Mouse (Mus musculus) heart, adult 18-20 months (tissue): ENCODE data around the gene Atp5d. TPM values are rescaled to one million over a fixed set of nuclear protein-coding genes. Genes with fewer than 3 reads are reported as not detected.

Experiments used
- DNase-seq, 2 experiments: peaks; one replicate each; pipeline ENCODE4 v3.0.0; 2021 to 2022; ENCODE audit warnings: mixed read lengths in 1 of 2
- total RNA-seq, 2 experiments: library from RNA; stranded (reverse); gene quantifications; 2 replicates each; pipeline ENCODE4 v1.2.3; 2021

The Atp5d gene
- total RNA-seq, 2 experiments from 2014 or later = 1,096 to 1,108 TPM

- peak; percentile 80 to 85 for DNase-seq
Observed at GRCm38 (mm10) chr10:80116927-80117691, 21.3 kb upstream of the Atp5d start.

GRCm38 (mm10) chr10:80117736-80118135 is 20.7 kb upstream of the Atp5d start:
- DNase-seq = no peak

GRCm38 (mm10) chr10:80118552-80118951 is 19.9 kb upstream of the Atp5d start:
- DNase-seq = no peak

- DNase-seq = no peak
Observed at GRCm38 (mm10) chr10:80120146-80120545, 18.3 kb upstream of the Atp5d start.

- no peak for DNase-seq
Observed at GRCm38 (mm10) chr10:80121639-80122038, 16.8 kb upstream of the Atp5d start.

- no peak for DNase-seq
Observed at GRCm38 (mm10) chr10:80123932-80124562, 14.4 kb upstream of the Atp5d start.

- no peak for DNase-seq
Observed at GRCm38 (mm10) chr10:80127920-80128319, 10.5 kb upstream of the Atp5d start.

GRCm38 (mm10) chr10:80129846-80130245 is 8.6 kb upstream of the Atp5d start:
- no peak for DNase-seq

GRCm38 (mm10) chr10:80130403-80131031 is 7.9 kb upstream of the Atp5d start:
- no peak for DNase-seq

- peak in 1 of 2 experiments; percentile 3 for DNase-seq
Observed at GRCm38 (mm10) chr10:80131316-80131951, 7.0 kb upstream of the Atp5d start.

- no peak for DNase-seq
Observed at GRCm38 (mm10) chr10:80131952-80132350, 6.5 kb upstream of the Atp5d start.

GRCm38 (mm10) chr10:80133226-80133849 is 5.1 kb upstream of the Atp5d start:
- peak; percentile 75 to 76 for DNase-seq

GRCm38 (mm10) chr10:80134421-80134820 is 4.0 kb upstream of the Atp5d start:
- DNase-seq = peak in 1 of 2 experiments; percentile 11

GRCm38 (mm10) chr10:80135161-80135560 is 3.3 kb upstream of the Atp5d start:
- peak in 1 of 2 experiments; percentile 6 for DNase-seq

GRCm38 (mm10) chr10:80135641-80136040 is 2.8 kb upstream of the Atp5d start:
- no peak for DNase-seq

- DNase-seq = no peak
Observed at GRCm38 (mm10) chr10:80136179-80136951, 2.1 kb upstream of the Atp5d start.

GRCm38 (mm10) chr10:80136952-80137625 is 1.3 kb upstream of the Atp5d start:
- DNase-seq = peak in 1 of 2 experiments; percentile 7

- DNase-seq = peak in 1 of 2 experiments; percentile 3
Observed at GRCm38 (mm10) chr10:80137626-80138552, 543 bp upstream of the Atp5d start.

- DNase-seq = no peak
Observed at GRCm38 (mm10) chr10:80139439-80139775, 975 bp downstream of the Atp5d start.
